Mouse (Mus musculus): ENCODE results near the gene Mtrf1l. TPM values are rescaled to one million over a fixed set of nuclear protein-coding genes. Genes with fewer than 3 reads are reported as not detected.

Mtrf1l gene
- 23.5 and 37.8 TPM in 2 replicates for total RNA-seq (2015; ENCODE audit: low replicate concordance)
- 50.7 and 100 TPM in 2 replicates for total RNA-seq (2017; ENCODE audit: low replicate concordance)

GRCm38 (mm10) chr10:5823740-5824491, at the start of gene Mtrf1l:
Mtrf1l (minus strand) TSS chr10:5823910.
- ATAC-seq (replicated peaks; ENCODE audit: low FRiP score, poor library complexity, severe bottlenecking) = peak; percentile 89

GRCm38 (mm10) chr10:5871081-5871480, 47.4 kb upstream of the Mtrf1l start:
- no peak for ATAC-seq (replicated peaks; ENCODE audit: low FRiP score, poor library complexity, severe bottlenecking)

GRCm38 (mm10) chr10:5867981-5868552, 44.4 kb upstream of the Mtrf1l start:
- ATAC-seq (replicated peaks; ENCODE audit: low FRiP score, poor library complexity, severe bottlenecking) = no peak

- ATAC-seq (replicated peaks; ENCODE audit: low FRiP score, poor library complexity, severe bottlenecking) = no peak
Measured at GRCm38 (mm10) chr10:5865996-5866395, 42.3 kb upstream of the Mtrf1l start.

GRCm38 (mm10) chr10:5862669-5863068, 39.0 kb upstream of the Mtrf1l start:
- ATAC-seq (replicated peaks; ENCODE audit: low FRiP score, poor library complexity, severe bottlenecking) = no peak

- no peak for ATAC-seq (replicated peaks; ENCODE audit: low FRiP score, poor library complexity, severe bottlenecking)
Measured at GRCm38 (mm10) chr10:5860849-5861248, 37.1 kb upstream of the Mtrf1l start.

- peak; percentile 46; the same call in 1 of the 2 replicates for ATAC-seq (replicated peaks; ENCODE audit: low FRiP score, poor library complexity, severe bottlenecking)
Measured at GRCm38 (mm10) chr10:5859729-5860128, 36.0 kb upstream of the Mtrf1l start.

GRCm38 (mm10) chr10:5857996-5858549, 34.4 kb upstream of the Mtrf1l start:
- no peak for ATAC-seq (replicated peaks; ENCODE audit: low FRiP score, poor library complexity, severe bottlenecking)

GRCm38 (mm10) chr10:5853290-5853868, 29.7 kb upstream of the Mtrf1l start:
- ATAC-seq (replicated peaks; ENCODE audit: low FRiP score, poor library complexity, severe bottlenecking) = no peak

- ATAC-seq (replicated peaks; ENCODE audit: low FRiP score, poor library complexity, severe bottlenecking) = no peak
Measured at GRCm38 (mm10) chr10:5846939-5847338, 23.2 kb upstream of the Mtrf1l start.

GRCm38 (mm10) chr10:5841369-5841768, 17.7 kb upstream of the Mtrf1l start:
- ATAC-seq (replicated peaks; ENCODE audit: low FRiP score, poor library complexity, severe bottlenecking) = no peak

GRCm38 (mm10) chr10:5826336-5827025, 2.8 kb upstream of the Mtrf1l start:
- ATAC-seq (replicated peaks; ENCODE audit: low FRiP score, poor library complexity, severe bottlenecking) = no peak

- peak; percentile 54 for ATAC-seq (replicated peaks; ENCODE audit: low FRiP score, poor library complexity, severe bottlenecking)
Measured at GRCm38 (mm10) chr10:5824779-5825178, 1.1 kb upstream of the Mtrf1l start.

GRCm38 (mm10) chr10:5823291-5823739, 395 bp downstream of the Mtrf1l start:
- ATAC-seq (replicated peaks; ENCODE audit: low FRiP score, poor library complexity, severe bottlenecking) = no peak

- no peak for ATAC-seq (replicated peaks; ENCODE audit: low FRiP score, poor library complexity, severe bottlenecking)
Measured at GRCm38 (mm10) chr10:5818772-5819171, 4.9 kb downstream of the Mtrf1l start.

- no peak for ATAC-seq (replicated peaks; ENCODE audit: low FRiP score, poor library complexity, severe bottlenecking)
Measured at GRCm38 (mm10) chr10:5815968-5816367, 7.7 kb downstream of the Mtrf1l start.

GRCm38 (mm10) chr10:5813724-5814123, 10.0 kb downstream of the Mtrf1l start:
- no peak for ATAC-seq (replicated peaks; ENCODE audit: low FRiP score, poor library complexity, severe bottlenecking)

- ATAC-seq (replicated peaks; ENCODE audit: low FRiP score, poor library complexity, severe bottlenecking) = no peak
Measured at GRCm38 (mm10) chr10:5807683-5808082, 16.0 kb downstream of the Mtrf1l start.

- ATAC-seq (replicated peaks; ENCODE audit: low FRiP score, poor library complexity, severe bottlenecking) = no peak
Measured at GRCm38 (mm10) chr10:5806996-5807395, 16.7 kb downstream of the Mtrf1l start.

GRCm38 (mm10) chr10:5806416-5806815, 17.3 kb downstream of the Mtrf1l start:
- no peak for ATAC-seq (replicated peaks; ENCODE audit: low FRiP score, poor library complexity, severe bottlenecking)

Measured in erythroid progenitor cell, adult 5-6 weeks (primary cell).